Mouse (Mus musculus): ENCODE results near the gene Bloc1s1.
A peak's percentile ranks its signal among the peaks of the same experiment; 100 is the strongest.

Gene Bloc1s1

DNA sequence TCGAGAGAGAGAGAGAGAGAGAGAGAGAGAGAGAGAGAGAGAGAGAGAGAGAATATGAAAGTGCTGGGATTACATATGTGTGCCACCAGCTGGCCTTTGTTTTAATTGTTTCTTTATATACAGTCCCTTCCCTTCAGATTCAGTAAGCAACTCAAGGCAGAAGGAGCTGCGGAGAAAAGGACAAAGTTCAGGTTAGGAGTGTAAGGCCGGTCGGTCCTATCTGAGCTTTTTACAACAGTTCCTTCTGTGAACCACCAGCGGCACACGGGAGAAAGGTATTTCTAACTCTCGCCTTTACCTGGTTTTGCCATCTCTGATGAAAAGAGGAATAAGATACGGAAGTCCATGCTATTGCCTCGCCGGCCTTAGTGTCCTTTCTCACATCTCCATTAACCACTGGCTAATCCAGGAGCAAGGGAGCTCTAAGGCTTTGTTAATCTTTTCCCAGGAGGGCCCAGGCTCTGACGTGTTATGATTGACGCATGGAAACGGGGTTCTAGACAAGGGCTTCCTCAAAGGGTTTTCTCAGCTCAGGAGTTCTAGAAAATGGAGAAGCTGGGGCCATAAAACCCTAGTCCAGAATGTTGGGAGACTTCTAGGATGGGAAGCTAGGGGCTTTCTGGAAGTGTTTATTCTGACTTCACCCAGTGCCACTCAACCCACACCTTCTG is 14.9 kb downstream of the Bloc1s1 start:
- no peak for DNase-seq (ENCODE audit: low spot score in 2 of 2)

GRCm38 (mm10) chr10:128904812-128905211 is 19.0 kb downstream of the Bloc1s1 start:
- no peak for DNase-seq (ENCODE audit: low spot score in 2 of 2)

- no peak for DNase-seq (ENCODE audit: low spot score in 2 of 2)
Observed at GRCm38 (mm10) chr10:128902409-128902988, 21.3 kb downstream of the Bloc1s1 start.

DNA sequence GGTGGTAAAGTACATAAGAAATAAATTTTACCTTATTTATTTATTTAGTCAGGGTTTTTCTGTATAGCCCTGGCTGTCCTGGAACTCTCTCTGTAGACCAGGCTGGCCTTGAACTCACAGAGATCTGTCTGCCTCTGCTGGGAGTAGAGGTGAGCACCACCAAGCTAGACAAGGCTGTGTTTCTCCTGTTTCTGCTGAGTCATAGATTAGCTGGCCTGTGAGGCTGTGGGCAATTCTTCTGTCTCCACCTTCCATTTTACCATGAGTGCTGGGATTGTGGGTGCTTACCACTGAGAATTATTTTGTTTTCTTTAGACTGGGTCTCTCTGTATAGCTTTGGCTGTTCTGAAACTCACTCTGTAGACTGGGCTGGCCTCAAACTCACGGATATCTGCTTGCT is 22.4 kb downstream of the Bloc1s1 start:
- DNase-seq (ENCODE audit: low spot score in 2 of 2) = no peak

DNA sequence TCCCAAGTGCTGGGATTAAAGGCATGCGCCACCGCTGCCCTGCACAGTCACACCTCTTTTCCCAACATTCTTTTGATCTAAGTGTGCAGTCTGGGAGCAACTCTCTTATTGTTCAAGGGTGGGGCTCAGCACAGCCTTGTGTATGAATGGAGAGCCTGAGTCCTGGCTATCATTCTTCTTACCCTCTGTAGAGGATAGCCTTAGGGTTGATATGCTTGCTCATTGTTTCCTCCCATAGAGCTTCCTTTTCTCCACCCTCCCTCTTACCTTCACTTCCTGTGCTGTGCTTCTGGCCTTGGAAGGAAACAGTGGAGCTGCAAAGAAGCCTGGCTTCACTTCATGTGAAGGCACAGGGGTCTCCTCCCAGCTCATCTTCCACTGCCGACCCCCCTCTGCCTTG is 23.1 kb downstream of the Bloc1s1 start, which contains the start of gene Cd63:
TSS of gene Cd63 (plus strand) at position 292 of the 400 bp plus-strand sequence.
- no peak for DNase-seq (ENCODE audit: low spot score in 2 of 2)

DNA sequence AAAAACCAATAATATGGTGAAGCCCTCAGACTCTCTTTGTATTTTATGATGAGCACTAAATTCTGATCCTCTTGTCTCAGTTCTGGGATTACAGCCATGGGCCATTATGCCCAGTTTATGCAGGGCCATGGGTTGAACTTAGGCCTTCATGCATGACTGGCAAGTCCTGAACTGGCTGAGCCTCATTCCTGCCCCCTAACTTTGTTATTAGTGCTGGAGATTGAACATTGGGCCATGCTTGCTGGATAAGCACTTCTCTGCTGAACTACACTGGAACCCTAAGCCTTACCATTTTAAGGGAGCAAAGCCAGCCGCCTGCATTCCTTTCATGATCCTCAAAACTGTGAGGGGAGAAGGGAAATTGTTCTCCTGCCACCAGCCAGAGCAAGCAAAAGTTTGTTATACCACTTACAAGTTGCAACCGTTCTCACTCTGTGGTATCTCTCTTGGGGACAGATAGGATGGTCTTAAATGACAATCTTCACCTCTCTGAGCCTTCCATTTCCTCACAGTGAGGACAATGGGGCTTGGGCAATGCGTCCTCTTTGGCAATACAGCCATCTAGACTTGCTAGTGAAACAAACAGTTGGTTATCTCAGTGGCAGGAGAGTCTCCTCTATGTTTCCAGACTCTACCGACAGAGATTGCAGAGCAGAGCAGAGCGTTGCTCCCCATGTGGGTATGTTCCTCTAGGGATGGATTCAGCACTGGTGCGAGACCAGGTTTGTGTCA is 23.9 kb downstream of the Bloc1s1 start:
- DNase-seq (ENCODE audit: low spot score in 2 of 2) = no peak

GRCm38 (mm10) chr10:128897501-128897900 is 26.3 kb downstream of the Bloc1s1 start:
- DNase-seq (ENCODE audit: low spot score in 2 of 2) = no peak

DNA sequence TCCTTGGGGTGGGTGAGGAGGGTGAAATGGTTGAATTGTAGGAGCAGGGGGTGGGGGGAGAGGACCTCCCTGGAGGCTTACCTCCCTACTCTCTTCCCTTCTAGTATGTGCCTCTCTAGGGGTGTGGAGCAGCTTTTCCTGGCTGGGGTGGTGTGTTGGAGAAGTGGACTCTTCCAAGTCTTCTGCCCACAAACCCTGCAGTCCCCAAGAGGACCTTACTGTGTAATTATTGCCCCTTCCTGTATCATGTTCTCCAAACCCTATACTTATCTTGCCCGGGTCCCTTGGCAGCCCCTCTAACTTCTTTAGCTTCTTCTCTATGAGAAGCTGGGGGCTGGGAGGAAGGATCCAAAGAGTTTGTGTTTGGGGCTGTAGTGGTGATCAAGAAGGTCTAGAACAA is 27.0 kb downstream of the Bloc1s1 start:
- DNase-seq (ENCODE audit: low spot score in 2 of 2) = no peak

GRCm38 (mm10) chr10:128895952-128896693 is 27.7 kb downstream of the Bloc1s1 start:
- no peak for DNase-seq (ENCODE audit: low spot score in 2 of 2)

GRCm38 (mm10) chr10:128895437-128895836 is 28.4 kb downstream of the Bloc1s1 start:
- peak in 1 of 2 experiments; percentile 66 for DNase-seq (ENCODE audit: low spot score in 2 of 2)

DNA sequence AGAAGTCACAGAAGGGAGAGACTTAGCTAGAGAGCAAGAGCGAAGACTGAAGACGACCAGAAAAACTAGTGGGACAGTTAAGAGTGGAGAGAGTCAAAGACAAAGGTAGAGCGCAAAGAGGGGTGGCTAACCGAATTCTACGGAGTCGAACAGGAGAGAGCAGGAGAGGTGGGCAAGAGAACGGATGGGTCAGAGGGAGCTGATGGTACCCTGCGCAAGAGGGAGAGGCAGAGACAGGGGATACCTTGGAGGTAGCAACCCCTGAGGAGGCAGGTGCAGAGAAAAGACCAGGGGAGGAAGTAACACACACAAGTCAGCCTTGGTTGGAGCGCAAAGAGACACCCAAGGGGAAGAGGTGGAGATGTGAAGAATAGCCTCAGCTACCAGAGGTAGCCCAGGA is 31.6 kb downstream of the Bloc1s1 start:
- no peak for DNase-seq (ENCODE audit: low spot score in 2 of 2)

- DNase-seq (ENCODE audit: low spot score in 2 of 2) = no peak
Observed at GRCm38 (mm10) chr10:128891296-128892094, 32.3 kb downstream of the Bloc1s1 start, which contains the start of gene Gdf11. Gene Gdf11, minus strand, starts transcription at chr10:128891718.

DNA sequence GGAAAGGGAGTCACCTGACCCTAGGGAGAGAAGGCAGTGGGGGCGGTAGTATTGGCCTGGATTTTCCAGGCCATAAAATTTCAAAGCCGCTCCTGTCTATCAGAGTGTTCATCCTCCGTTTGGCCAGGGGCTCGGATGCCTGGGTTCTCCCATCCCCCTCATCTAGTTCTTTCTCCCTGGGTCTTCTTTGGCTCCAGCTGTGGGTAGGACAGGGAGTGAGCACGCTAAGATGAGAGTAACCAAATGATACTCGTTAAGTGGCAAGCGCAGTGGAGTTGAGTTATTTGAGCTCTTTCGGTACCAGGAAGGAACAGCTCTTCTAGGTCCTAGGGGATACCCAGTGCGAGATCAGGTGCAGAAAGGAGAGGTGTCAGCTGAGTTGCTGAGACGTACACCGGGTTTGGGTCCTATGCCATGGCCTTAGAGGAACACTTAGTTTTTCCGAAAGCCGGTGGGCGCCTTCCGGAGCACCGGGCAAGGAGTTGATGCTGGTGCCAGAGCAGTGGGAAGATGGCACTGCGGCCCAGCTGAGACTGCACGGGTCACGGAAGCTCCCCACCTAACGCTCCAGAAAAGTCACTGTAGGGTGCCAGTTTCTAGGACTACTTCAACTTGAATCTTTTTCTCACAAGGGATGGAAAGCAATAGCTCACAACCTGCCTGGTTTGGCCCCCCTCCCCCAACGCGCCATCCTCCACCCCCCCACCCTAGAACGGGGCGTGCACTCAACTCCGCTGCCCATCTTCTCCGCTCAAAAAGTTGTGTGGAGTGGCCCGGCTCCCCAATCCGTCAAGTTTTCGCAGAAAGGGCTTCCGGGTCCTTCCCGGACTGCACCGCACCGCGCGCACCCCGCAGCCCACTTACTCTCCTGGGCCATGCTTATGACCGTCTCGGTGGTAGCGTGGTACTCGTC is 33.2 kb downstream of the Bloc1s1 start:
- DNase-seq (ENCODE audit: low spot score in 2 of 2) = no peak

DNA sequence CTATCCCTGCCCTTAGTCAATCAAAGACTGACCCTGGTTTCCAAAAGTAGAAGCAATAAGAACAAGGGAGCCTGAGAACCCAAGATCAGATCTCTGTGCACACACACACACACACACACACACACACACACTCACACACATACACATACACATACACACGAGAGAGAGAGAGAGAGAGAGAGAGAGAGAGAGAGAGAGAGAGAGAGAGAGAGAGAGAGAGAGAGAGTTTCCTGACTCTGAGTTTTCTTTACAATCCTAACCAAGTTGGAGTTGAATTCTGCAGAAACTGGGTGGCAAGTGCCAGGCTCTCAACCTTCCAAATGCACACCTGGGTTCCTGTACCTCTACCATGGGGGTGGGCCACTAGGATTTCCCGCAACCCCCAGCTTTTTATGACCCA is 34.0 kb downstream of the Bloc1s1 start:
- DNase-seq (ENCODE audit: low spot score in 2 of 2) = no peak

DNA sequence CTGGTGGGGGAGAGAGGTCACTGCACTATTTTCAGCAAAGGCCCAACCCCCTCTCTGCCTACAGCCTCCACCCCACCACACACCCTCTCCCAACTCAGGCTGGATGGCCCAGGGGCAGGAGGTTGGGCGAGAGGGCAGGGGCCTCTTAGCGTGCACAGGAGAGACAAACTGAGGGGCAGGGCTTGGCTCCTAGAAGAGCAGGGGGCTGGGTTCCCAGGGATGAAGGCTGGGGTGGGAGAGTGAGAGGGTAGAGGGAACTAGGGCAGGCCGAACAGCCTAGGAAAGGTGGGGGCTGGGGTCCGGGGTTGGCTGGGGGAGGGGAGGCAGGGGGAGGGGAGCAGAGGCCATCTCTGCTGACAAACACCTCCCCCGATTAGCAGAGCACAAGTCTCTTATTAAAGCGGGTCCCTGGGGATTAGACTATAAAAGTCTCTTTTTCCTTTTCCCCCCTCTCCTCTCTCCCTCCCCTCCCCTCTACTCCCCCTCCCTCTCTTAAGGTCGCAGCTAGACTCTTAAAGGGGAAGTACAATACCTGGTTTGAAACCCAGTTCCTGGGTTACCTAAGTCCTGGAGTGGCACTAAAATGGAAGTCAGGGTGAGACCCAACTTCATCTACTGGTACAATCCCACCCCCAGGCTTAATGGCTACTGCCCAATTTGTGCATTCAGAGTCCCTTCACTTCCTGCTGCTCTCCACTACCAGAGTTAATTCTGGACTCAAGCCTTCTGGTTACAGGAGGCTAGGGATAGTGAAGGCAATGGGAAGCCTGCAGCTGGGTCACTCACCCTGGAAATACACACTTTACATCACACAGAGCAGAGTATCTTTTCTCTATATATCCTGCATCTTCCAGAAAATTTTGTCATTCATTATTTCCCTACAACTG is 34.7 kb downstream of the Bloc1s1 start:
- no peak for DNase-seq (ENCODE audit: low spot score in 2 of 2)

- no peak for DNase-seq (ENCODE audit: low spot score in 2 of 2)
Observed at GRCm38 (mm10) chr10:128882067-128882466, 41.8 kb downstream of the Bloc1s1 start.

DNA sequence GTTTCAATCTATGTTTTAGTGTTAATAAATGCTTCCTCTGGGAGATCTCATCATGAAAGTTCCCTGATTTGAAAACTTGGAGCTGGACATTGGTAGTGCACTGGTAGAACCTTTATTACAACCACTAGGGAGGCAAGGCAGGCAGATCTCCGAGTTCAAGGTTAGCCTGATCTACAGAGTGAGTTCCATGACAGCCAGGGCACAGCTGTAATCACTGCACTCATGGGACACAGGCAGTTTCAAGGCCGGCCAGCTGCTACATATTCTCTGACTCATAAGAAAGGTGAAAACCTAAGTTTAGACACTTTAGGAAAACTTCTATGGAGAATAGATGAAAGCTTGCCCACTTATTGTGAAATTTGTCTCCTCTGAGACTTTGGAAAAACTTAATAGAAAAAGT is 45.0 kb downstream of the Bloc1s1 start:
- no peak for DNase-seq (ENCODE audit: low spot score in 2 of 2)

DNA sequence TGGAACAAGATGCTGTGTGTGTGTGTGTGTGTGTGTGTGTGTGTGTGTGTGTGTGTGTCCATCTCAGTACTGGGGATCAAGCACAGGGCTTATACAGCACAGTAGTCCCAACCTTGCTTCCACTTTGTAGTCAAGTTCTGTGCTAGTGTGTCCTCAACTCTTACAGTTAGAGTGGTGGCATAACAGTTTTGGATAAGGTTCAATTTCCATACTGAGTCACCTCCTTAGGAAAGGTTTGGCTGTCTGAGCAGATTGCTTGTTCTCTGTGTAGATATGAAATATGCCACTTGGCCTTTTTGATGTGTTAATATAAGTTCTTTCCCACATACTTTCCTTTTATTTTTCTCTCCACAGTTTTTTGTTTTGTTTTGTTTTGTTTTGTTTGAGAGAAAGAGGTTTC is 45.5 kb downstream of the Bloc1s1 start:
- DNase-seq (ENCODE audit: low spot score in 2 of 2) = no peak

DNA sequence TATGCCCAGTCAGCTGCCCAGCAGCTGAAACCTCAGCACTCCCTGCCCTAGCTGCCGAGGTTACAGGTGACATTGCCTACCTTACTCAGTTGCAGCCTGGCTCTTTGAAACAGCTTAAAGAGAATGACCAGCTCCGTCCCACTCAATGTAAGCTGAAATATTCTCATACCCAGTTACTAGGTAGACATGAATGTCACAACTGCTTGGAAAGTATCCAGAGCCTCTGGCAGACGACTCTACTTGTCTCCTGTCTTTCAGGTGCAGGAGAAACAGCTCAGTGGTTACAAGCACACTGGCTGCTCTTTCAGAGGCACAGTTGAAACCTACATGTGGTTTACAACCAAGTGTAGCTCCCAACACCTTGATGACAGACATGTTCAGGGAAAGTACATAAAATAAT is 53.5 kb downstream of the Bloc1s1 start:
- no peak for DNase-seq (ENCODE audit: low spot score in 2 of 2)

Data from frontal cortex, postnatal 25 days (tissue).